Mouse (Mus musculus) urinary bladder, adult 2 months (tissue): ENCODE measurements around the gene Fsd2. TPM values are rescaled to one million over a fixed set of nuclear protein-coding genes. Genes with fewer than 3 reads are reported as not detected.

Experiments
- polyA plus RNA-seq: library from polyadenylated mRNA; depleted of rRNA; stranded (reverse); fragments of >200 nt; gene quantifications from 2 replicates; pipeline ENCODE4 v1.2.3, GENCODE M21; 2012; rRNA removed

The Fsd2 gene
- polyA plus RNA-seq, 1 experiment, result 0.33 TPM

Other genes with a start within 250 kb of the Fsd2 start
- 2,204 and 2,273 TPM in 2 replicates for gene Rps17, start 221.7 kb downstream of the Fsd2 start, polyA plus RNA-seq
- 52.4 and 67.9 TPM in 2 replicates for gene Cpeb1, start 111.5 kb downstream of the Fsd2 start, polyA plus RNA-seq
- 1.4 and 2.1 TPM in 2 replicates for gene Ap3b2, start 73.0 kb downstream of the Fsd2 start, polyA plus RNA-seq
- gene BC048679, start 68.7 kb downstream of the Fsd2 start, polyA plus RNA-seq, result not detected in 2 replicates
- 18.0 and 19.4 TPM in 2 replicates for gene Whamm, start 4.3 kb upstream of the Fsd2 start, polyA plus RNA-seq
- 25.4 and 29.3 TPM in 2 replicates for gene Homer2, start 140.6 kb upstream of the Fsd2 start, polyA plus RNA-seq
- 73.3 and 76.1 TPM in 2 replicates for gene Ramac, start 196.0 kb upstream of the Fsd2 start, polyA plus RNA-seq
- gene 3110040N11Rik, start 222.5 kb upstream of the Fsd2 start, polyA plus RNA-seq, result 43.1 and 51.5 TPM in 2 replicates